Mouse (Mus musculus) embryonic facial prominence, embryonic 13.5 days (tissue): ENCODE data around the gene Aff3. TPM values are rescaled to one million over a fixed set of nuclear protein-coding genes. Genes with fewer than 3 reads are reported as not detected.

ENCODE experiments used
- ATAC-seq: fragments of 200-750 bp; cut with Nextera tagmentation; 2 replicates; pipeline ENCODE4 v1.8.0; 2017; ENCODE audit warnings: low read depth; ENCODE audit not compliant: insufficient number of reproducible peaks, insufficient read depth, low FRiP score, low TSS enrichment
- H3K27ac ChIP-seq: fragments of 300-500 bp; sonication (generic); 2 replicates; pipeline ENCODE4 v1.5.1; 2015; ENCODE audit warnings: moderate library complexity, mild to moderate bottlenecking, inconsistent platforms
- H3K27me3 ChIP-seq: fragments of 300-500 bp; sonication (generic); 2 replicates; pipeline ENCODE4 v1.6.1; 2015; ENCODE audit warnings: mild to moderate bottlenecking, inconsistent platforms
- H3K36me3 ChIP-seq: fragments of 300-500 bp; sonication (generic); 2 replicates; pipeline ENCODE4 v1.6.1; 2015; ENCODE audit warnings: mild to moderate bottlenecking, inconsistent platforms
- H3K4me1 ChIP-seq: fragments of 300-500 bp; sonication (generic); 2 replicates; pipeline ENCODE4 v1.6.1; 2015; ENCODE audit warnings: inconsistent platforms
- H3K4me2 ChIP-seq: fragments of 300-500 bp; sonication (generic); 2 replicates; pipeline ENCODE4 v1.6.1; 2015; ENCODE audit warnings: moderate library complexity, mild to moderate bottlenecking, inconsistent platforms
- H3K4me3 ChIP-seq: fragments of 300-500 bp; sonication (generic); 2 replicates; pipeline ENCODE4 v1.5.1; 2015; ENCODE audit warnings: mild to moderate bottlenecking, inconsistent platforms
- H3K9ac ChIP-seq: fragments of 300-500 bp; sonication (generic); 2 replicates; pipeline ENCODE4 v1.6.1; 2015; ENCODE audit warnings: mild to moderate bottlenecking, inconsistent platforms
- H3K9me3 ChIP-seq: fragments of 300-500 bp; sonication (generic); 2 replicates; pipeline ENCODE4 v1.6.1; 2016; ENCODE audit warnings: inconsistent platforms
- WGBS: fragments of 180-500 bp; shearing (Covaris S2); methylation state at CpG from one replicate; pipeline ENCODE4 v1.1.7; 2015; ENCODE audit warnings: mixed read lengths; 5-methylcytosine and 5-hydroxymethylcytosine counted together
- polyA plus RNA-seq: library from polyadenylated mRNA; unstranded; fragments of >200 nt; fragmentation: Nextera tagmentation; extraction: Ambion mirVana; gene quantifications from 2 replicates; pipeline ENCODE4 v1.2.1, GENCODE M21; 2015

Aff3 gene
- polyA plus RNA-seq, 1 experiment from 2014 or later: 12.0 TPM

- no peak overlapping the region for H3K4me3 ChIP-seq
- H3K27me3 ChIP-seq: no peaks in the 10 kb centered on the region
- peak overlapping the region; percentile 69; the same call in 1 of the 2 replicates for H3K27ac ChIP-seq
- 92% methylated on average over 11 of the region's 11 CpGs for WGBS
- no peaks in the 10 kb centered on the region for H3K36me3 ChIP-seq
- no peak overlapping the region for H3K4me2 ChIP-seq
- H3K9me3 ChIP-seq: no peaks in the 10 kb centered on the region
- no peak overlapping the region for H3K9ac ChIP-seq
- ATAC-seq: no peak
- H3K4me1 ChIP-seq: peaks cover 53% of the 10 kb centered on the region
Measured at GRCm38 (mm10) chr1:38307234-38307633, 357.5 kb downstream of the Aff3 start.

- Histone ChIP-seq H3K36me3 (no peaks in the 10 kb centered on the region), H3K27ac (peak overlapping the region; percentile 39; the same call in 1 of the 2 replicates), H3K9ac (no peak overlapping the region), H3K9me3 (no peaks in the 10 kb centered on the region), H3K4me3 (no peak overlapping the region), H3K4me2 (no peak overlapping the region), H3K27me3 (no peaks in the 10 kb centered on the region), H3K4me1 (peaks cover 53% of the 10 kb centered on the region)
- 89% methylated on average over 7 of the region's 7 CpGs for WGBS
- ATAC-seq: no peak
Measured at GRCm38 (mm10) chr1:38306146-38306545, 358.6 kb downstream of the Aff3 start.

- H3K9me3 ChIP-seq: no peaks in the 10 kb centered on the region
- no peak overlapping the region for H3K9ac ChIP-seq
- no peaks in the 10 kb centered on the region for H3K36me3 ChIP-seq
- no peak for ATAC-seq
- peaks cover 42% of the 10 kb centered on the region for H3K4me1 ChIP-seq
- H3K27ac ChIP-seq: peak overlapping the region; percentile 23; the same call in 1 of the 2 replicates
- 63% methylated on average over 11 of the region's 11 CpGs for WGBS
- H3K4me3 ChIP-seq: no peak overlapping the region
- no peak overlapping the region for H3K4me2 ChIP-seq
- H3K27me3 ChIP-seq: no peaks in the 10 kb centered on the region
Measured at GRCm38 (mm10) chr1:38304376-38304775, 360.4 kb downstream of the Aff3 start.

GRCm38 (mm10) chr1:38298291-38298690, 366.5 kb downstream of the Aff3 start:
- peaks cover 14% of the 10 kb centered on the region for H3K4me1 ChIP-seq
- no peak overlapping the region for H3K9ac ChIP-seq
- H3K27me3 ChIP-seq: no peaks in the 10 kb centered on the region
- ATAC-seq: no peak
- 42% methylated on average over 3 of the region's 3 CpGs for WGBS
- no peak overlapping the region for H3K4me2 ChIP-seq
- H3K36me3 ChIP-seq: no peaks in the 10 kb centered on the region
- H3K27ac ChIP-seq: peak overlapping the region; percentile 48; the same call in 1 of the 2 replicates
- no peak overlapping the region for H3K4me3 ChIP-seq
- no peaks in the 10 kb centered on the region for H3K9me3 ChIP-seq

- H3K36me3 ChIP-seq: no peaks in the 10 kb centered on the region
- H3K4me1 ChIP-seq: peaks cover 18% of the 10 kb centered on the region
- no peak overlapping the region for H3K27ac ChIP-seq
- H3K4me2 ChIP-seq: no peak overlapping the region
- no peak overlapping the region for H3K9ac ChIP-seq
- no peaks in the 10 kb centered on the region for H3K27me3 ChIP-seq
- no peak overlapping the region for H3K4me3 ChIP-seq
- no peak for ATAC-seq
- WGBS: 90% methylated on average over 6 of the region's 6 CpGs
- no peaks in the 10 kb centered on the region for H3K9me3 ChIP-seq
Measured at GRCm38 (mm10) chr1:38294906-38295305, 369.8 kb downstream of the Aff3 start.

- no peaks in the 10 kb centered on the region for H3K9me3 ChIP-seq
- no peak overlapping the region for H3K9ac ChIP-seq
- H3K4me1 ChIP-seq: peaks cover 18% of the 10 kb centered on the region
- no peak overlapping the region for H3K4me3 ChIP-seq
- H3K36me3 ChIP-seq: no peaks in the 10 kb centered on the region
- no peak for ATAC-seq
- no peak overlapping the region for H3K27ac ChIP-seq
- no peak overlapping the region for H3K4me2 ChIP-seq
- WGBS: 95% methylated on average over 9 of the region's 9 CpGs
- no peaks in the 10 kb centered on the region for H3K27me3 ChIP-seq
Measured at GRCm38 (mm10) chr1:38294336-38294695, 370.4 kb downstream of the Aff3 start.

GRCm38 (mm10) chr1:38293671-38294335, 371.0 kb downstream of the Aff3 start:
- H3K9ac ChIP-seq: no peak overlapping the region
- H3K4me1 ChIP-seq: peaks cover 15% of the 10 kb centered on the region
- H3K9me3 ChIP-seq: no peaks in the 10 kb centered on the region
- 91% methylated on average over 12 of the region's 12 CpGs for WGBS
- H3K4me2 ChIP-seq: no peak overlapping the region
- no peak overlapping the region for H3K27ac ChIP-seq
- no peaks in the 10 kb centered on the region for H3K27me3 ChIP-seq
- no peak overlapping the region for H3K4me3 ChIP-seq
- no peaks in the 10 kb centered on the region for H3K36me3 ChIP-seq
- ATAC-seq: no peak

- Histone ChIP-seq H3K36me3 (no peaks in the 10 kb centered on the region), H3K9me3 (no peaks in the 10 kb centered on the region), H3K9ac (no peak overlapping the region), H3K4me1 (peaks cover 5% of the 10 kb centered on the region; the same call in 1 of the 2 replicates), H3K4me3 (no peak overlapping the region), H3K27ac (no peak overlapping the region), H3K27me3 (no peaks in the 10 kb centered on the region), H3K4me2 (no peak overlapping the region)
- ATAC-seq: no peak; the same call in 1 of the 2 replicates
- WGBS: 72% methylated on average over 4 of the region's 4 CpGs
Measured at GRCm38 (mm10) chr1:38292851-38293250, 371.9 kb downstream of the Aff3 start.

GRCm38 (mm10) chr1:38291915-38292314, 372.8 kb downstream of the Aff3 start:
- Histone ChIP-seq H3K4me1 (0 out of 2 replicates have a peak, but pooled peaks cover 4% of the 10 kb centered on the region), H3K27me3 (no peaks in the 10 kb centered on the region), H3K9ac (no peak overlapping the region), H3K9me3 (no peaks in the 10 kb centered on the region), H3K27ac (no peak overlapping the region), H3K4me2 (no peak overlapping the region), H3K36me3 (no peaks in the 10 kb centered on the region), H3K4me3 (no peak overlapping the region)
- 80% methylated on average over 6 of the region's 6 CpGs for WGBS
- ATAC-seq: no peak

GRCm38 (mm10) chr1:38291497-38291896, 373.3 kb downstream of the Aff3 start:
- Histone ChIP-seq H3K36me3 (no peaks in the 10 kb centered on the region), H3K27ac (no peak overlapping the region), H3K9me3 (no peaks in the 10 kb centered on the region), H3K27me3 (no peaks in the 10 kb centered on the region), H3K4me1 (0 out of 2 replicates have a peak, but pooled peaks cover 4% of the 10 kb centered on the region), H3K4me3 (no peak overlapping the region), H3K9ac (no peak overlapping the region), H3K4me2 (no peak overlapping the region)
- WGBS: 85% methylated on average over 4 of the region's 4 CpGs
- no peak for ATAC-seq

- Histone ChIP-seq H3K4me1 (0 out of 2 replicates have a peak, but pooled peaks cover 4% of the 10 kb centered on the region), H3K4me3 (no peak overlapping the region), H3K9ac (no peak overlapping the region), H3K4me2 (no peak overlapping the region), H3K27me3 (no peaks in the 10 kb centered on the region), H3K9me3 (no peaks in the 10 kb centered on the region), H3K27ac (no peak overlapping the region), H3K36me3 (no peaks in the 10 kb centered on the region)
- 93% methylated on average over 7 of the region's 7 CpGs for WGBS
- ATAC-seq: no peak
Measured at GRCm38 (mm10) chr1:38290881-38291280, 373.9 kb downstream of the Aff3 start.

- H3K27ac ChIP-seq: no peak overlapping the region
- WGBS: 83% methylated on average over 5 of the region's 5 CpGs
- 0 out of 2 replicates have a peak, but pooled peaks cover 4% of the 10 kb centered on the region for H3K4me1 ChIP-seq
- H3K4me2 ChIP-seq: no peak overlapping the region
- no peak overlapping the region for H3K9ac ChIP-seq
- ATAC-seq: no peak
- H3K9me3 ChIP-seq: no peaks in the 10 kb centered on the region
- H3K4me3 ChIP-seq: no peak overlapping the region
- H3K27me3 ChIP-seq: no peaks in the 10 kb centered on the region
- H3K36me3 ChIP-seq: no peaks in the 10 kb centered on the region
Measured at GRCm38 (mm10) chr1:38289891-38290290, 374.9 kb downstream of the Aff3 start.
